Mouse (Mus musculus): ENCODE measurements around the gene Dcbld2.

GRCm38 (mm10) chr16:58421696-58422354 lies 13.6 kb downstream of the Dcbld2 start:
- no peak for TF ChIP-seq CTCF (IDR thresholded peaks at IDR 0.05; ENCODE audit: low read depth, low read length)
- no peak for TF ChIP-seq TAL1 (conservative IDR thresholded peaks at IDR 0.05; ENCODE audit: low read depth, low read length)
- TF ChIP-seq GATA1 (IDR thresholded peaks at IDR 0.05; ENCODE audit: borderline replicate concordance, low read length): no peak

Measured in G1E (cell line).